Mouse (Mus musculus) heart, adult 9 months (tissue): Measurements from ENCODE around the gene Thegl.
A peak's percentile ranks its signal among the peaks of the same experiment; 100 is the strongest.
"Not testable (repeated sequence)": the region's sequence is repeated elsewhere in the genome, so short reads cannot be mapped to it uniquely, and the experiment has no call there.

Experiments used
- DNase-seq, 2 experiments: peaks; one replicate each; pipeline ENCODE4 v3.0.0; 2022; ENCODE audit warnings: low spot score in 2 of 2

Gene Thegl

GRCm38 (mm10) chr5:77015544-77016482 is at the start of gene Thegl:
Thegl (plus strand) TSS chr5:77016023.
- peak; percentile 46 to 55 for DNase-seq

- DNase-seq: no peak
These were observed 46.6 kb upstream of the Thegl start for GRCm38 (mm10) chr5:76969250-76969649.

GRCm38 (mm10) chr5:76971115-76971514 is 44.7 kb upstream of the Thegl start:
- DNase-seq: not testable (repeated sequence)

GRCm38 (mm10) chr5:76973488-76973887 is 42.3 kb upstream of the Thegl start:
- no peak for DNase-seq

GRCm38 (mm10) chr5:76974207-76974553 is 41.6 kb upstream of the Thegl start:
- DNase-seq: no peak

GRCm38 (mm10) chr5:76974554-76975285 is 41.1 kb upstream of the Thegl start, which contains the start of gene Srp72:
Srp72 (plus strand) TSS chr5:76974683.
- peak; percentile 77 to 78 for DNase-seq

- DNase-seq: no peak
These were observed 40.1 kb upstream of the Thegl start for GRCm38 (mm10) chr5:76975736-76976135.

- no peak for DNase-seq
These were observed 31.8 kb upstream of the Thegl start for GRCm38 (mm10) chr5:76984015-76984414.

GRCm38 (mm10) chr5:76990789-76991188 is 25.0 kb upstream of the Thegl start:
- no peak for DNase-seq

GRCm38 (mm10) chr5:76993174-76993814 is 22.5 kb upstream of the Thegl start:
- no peak for DNase-seq

- no peak for DNase-seq
These were observed 17.4 kb upstream of the Thegl start for GRCm38 (mm10) chr5:76998416-76998815.

- no peak for DNase-seq
These were observed 14.6 kb upstream of the Thegl start for GRCm38 (mm10) chr5:77001192-77001591.

GRCm38 (mm10) chr5:77004051-77004821 is 11.6 kb upstream of the Thegl start, which contains the start of gene Arl9:
Arl9 (plus strand) TSS chr5:77004055.
- DNase-seq: no peak

- no peak for DNase-seq
These were observed 5.5 kb upstream of the Thegl start for GRCm38 (mm10) chr5:77010352-77010751.

- DNase-seq: no peak
These were observed 4.7 kb upstream of the Thegl start for GRCm38 (mm10) chr5:77011082-77011481.

- DNase-seq: no peak
These were observed 2.7 kb upstream of the Thegl start for GRCm38 (mm10) chr5:77013171-77013570.

- no peak for DNase-seq
These were observed 12.2 kb downstream of the Thegl start for GRCm38 (mm10) chr5:77028034-77028433.

- peak; percentile 17 to 29 for DNase-seq
These were observed 13.9 kb downstream of the Thegl start for GRCm38 (mm10) chr5:77029735-77030134.

- not testable (repeated sequence) for DNase-seq
These were observed 19.3 kb downstream of the Thegl start for GRCm38 (mm10) chr5:77035101-77035500.

- DNase-seq: no peak
These were observed 22.6 kb downstream of the Thegl start for GRCm38 (mm10) chr5:77038451-77038850.

GRCm38 (mm10) chr5:77039391-77039790 is 23.6 kb downstream of the Thegl start:
- DNase-seq: no peak
